Mouse (Mus musculus) retina, adult 2 months (tissue): ENCODE results near the gene Arid5a.

ENCODE experiments used
- DNase-seq: peaks from one replicate; pipeline ENCODE4 v3.0.0-alpha.2; 2012; ENCODE audit warnings: low read depth, low spot score

The Arid5a gene

DNA sequence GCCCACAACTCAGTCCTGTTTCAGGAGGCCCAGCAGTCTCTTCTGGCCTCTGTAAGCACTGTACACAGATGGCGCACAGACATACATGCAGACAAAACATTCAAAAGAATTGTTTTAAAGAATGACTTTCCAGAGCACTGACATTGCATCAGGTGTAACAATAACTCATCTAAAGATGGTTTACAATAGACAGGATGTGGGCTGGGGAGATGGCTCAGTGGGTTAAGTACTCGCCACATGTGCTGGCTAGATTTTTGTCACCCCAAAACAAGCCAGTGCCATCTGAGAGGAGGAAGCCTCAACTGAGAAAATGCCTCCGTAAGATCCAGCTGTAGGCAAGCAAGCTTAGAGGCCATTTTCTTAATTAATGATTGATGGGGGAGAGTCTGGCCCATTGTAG is 13.1 kb upstream of the Arid5a start:
- DNase-seq: no peak

DNA sequence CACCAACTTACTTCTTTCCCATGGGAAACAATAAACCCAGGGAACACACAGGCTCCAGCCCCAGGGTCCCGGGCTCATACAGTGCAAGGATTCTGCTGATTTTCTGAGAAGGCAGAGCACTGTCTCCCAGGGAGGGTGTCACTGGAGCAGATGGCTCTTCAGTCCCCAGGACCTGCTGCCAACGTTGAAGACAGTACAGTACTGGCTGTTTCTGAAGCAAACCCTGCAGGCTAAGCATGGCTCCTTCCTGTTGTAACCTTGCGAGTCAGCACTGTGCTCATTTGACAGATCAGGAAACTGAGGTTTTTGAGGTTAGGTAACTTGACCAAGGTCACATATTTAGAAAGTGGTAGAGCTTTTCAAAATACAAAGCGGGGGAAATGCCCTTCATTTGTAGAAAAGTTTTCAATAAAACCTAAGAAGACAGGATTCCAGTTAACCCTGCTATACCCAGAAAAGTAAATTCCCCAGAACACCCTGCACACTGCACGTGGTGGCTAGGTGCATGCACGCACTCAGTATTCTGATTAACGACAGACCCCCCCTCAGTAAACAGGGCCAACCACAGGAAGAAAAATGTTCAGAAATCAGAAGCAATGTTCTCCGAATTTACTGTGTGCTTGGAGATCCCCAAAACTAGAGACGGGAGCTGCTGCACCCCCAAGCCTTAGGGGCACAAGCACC is 10.9 kb upstream of the Arid5a start:
- DNase-seq: no peak

DNA sequence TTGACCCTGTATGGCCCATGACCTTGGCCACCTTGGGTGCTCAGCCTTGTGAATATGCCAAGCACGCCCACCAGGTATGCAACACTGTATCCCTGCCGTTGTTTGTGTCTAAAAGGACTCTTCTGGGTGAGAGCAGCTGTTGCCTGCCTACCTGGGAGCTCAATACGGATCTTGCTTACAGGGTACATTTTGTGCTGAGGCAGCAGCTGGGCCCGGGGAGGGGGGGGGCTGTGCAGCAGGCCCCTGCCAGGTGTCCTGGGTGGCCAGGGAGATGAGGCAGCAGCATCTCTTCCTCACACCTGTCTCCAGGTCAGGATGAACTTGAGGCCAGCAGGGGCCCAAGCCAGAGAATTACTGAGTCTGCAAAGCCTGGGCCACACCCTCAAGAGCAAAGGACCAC is 9.4 kb upstream of the Arid5a start:
- no peak for DNase-seq

DNA sequence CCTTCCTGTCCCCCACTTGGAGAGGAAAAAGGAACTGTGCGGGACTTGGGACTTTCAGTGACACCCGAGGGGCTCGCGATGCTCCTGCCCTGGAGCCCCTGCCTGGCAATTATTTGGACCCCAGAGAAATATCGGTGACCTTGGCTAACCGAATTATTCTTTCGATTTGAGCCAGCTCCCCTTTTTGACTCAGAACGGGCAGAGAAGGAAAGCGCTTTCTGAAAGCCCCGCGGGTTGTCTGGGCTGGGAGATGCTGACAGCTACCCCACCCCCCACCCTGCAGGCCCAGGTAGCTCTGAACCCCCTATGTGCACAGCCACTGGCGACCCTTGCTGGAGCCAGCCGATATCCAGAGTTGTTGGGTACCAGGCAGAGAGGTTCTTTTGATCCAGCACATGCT is 8.4 kb upstream of the Arid5a start:
- DNase-seq: no peak

DNA sequence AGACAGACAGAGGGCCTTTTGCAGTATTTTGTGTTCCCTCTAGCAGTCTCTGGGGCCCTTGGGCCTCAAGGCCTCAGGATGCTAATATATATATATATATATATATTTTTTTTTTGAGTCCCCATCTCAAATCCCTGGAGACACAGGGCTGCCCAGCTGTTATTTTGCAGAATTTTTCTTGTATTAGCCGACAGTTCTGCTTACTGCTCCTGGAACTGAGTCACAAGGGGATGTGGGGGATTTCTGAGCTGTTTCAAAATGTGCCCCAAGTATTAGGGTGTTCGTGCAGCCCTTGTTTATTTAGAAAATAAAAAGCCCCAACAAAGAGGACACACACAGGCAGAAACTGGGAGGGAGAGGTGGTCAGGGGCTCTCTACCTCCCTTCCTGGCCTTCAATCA is 7.9 kb upstream of the Arid5a start:
- no peak for DNase-seq

DNA sequence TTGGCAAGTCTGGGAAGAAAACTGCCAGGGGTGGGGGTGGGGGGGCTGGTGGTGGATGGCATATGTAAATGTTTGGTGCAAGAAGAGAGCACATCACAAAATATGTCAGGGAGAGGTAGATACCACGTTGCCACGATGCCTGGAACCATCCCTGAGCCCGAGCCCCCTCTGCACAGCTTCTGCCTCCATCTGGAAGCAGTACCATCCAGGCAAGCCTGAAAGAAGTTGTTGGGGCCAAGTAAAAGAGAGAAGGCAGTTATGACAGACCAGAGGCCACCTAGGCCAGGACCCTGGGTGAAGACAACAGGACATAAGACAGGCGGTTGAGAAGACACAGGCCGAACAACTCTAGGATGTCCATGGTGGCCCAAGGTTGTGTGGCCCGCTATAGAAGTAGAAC is 7.0 kb upstream of the Arid5a start:
- DNase-seq: no peak

DNA sequence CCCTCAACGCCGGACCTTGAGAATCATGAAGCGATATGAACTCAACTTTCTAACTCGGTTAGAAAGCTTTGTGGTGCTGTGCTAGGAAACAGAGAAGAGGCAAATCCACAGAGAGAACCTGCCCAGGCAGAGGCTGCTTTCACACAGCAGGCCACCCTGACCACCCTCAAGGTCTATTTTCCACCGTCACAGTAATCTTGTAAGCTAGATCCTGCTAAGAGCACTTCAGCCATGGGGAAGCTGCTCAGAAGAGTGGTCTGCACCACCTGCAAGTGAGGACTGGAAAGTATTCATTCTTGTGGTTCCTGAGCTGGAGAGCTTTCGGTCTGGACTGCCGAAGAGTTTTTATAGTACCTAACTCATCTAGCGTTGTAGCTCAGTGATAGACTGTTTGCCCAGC is 5.3 kb upstream of the Arid5a start:
- DNase-seq: no peak

DNA sequence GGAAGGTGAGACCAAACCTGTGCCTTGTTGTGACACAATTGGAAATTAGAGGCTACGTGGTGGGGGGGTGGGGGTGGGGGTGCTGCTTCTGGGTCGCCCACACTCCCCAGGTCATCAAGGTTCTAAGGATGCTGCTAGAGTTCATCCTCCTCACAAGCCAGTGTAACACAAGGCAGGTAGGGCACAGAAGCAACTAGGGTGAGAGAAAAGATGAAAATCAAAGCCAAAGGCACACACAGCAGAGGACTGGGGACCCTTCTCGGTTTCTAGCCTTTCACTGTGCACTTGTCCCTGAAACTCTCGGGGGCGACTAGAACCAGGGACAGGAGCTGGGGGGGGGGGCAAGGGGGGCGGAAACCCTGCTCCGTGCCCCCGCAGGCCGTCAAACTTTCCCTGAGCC is 4.6 kb upstream of the Arid5a start:
- DNase-seq: no peak

DNA sequence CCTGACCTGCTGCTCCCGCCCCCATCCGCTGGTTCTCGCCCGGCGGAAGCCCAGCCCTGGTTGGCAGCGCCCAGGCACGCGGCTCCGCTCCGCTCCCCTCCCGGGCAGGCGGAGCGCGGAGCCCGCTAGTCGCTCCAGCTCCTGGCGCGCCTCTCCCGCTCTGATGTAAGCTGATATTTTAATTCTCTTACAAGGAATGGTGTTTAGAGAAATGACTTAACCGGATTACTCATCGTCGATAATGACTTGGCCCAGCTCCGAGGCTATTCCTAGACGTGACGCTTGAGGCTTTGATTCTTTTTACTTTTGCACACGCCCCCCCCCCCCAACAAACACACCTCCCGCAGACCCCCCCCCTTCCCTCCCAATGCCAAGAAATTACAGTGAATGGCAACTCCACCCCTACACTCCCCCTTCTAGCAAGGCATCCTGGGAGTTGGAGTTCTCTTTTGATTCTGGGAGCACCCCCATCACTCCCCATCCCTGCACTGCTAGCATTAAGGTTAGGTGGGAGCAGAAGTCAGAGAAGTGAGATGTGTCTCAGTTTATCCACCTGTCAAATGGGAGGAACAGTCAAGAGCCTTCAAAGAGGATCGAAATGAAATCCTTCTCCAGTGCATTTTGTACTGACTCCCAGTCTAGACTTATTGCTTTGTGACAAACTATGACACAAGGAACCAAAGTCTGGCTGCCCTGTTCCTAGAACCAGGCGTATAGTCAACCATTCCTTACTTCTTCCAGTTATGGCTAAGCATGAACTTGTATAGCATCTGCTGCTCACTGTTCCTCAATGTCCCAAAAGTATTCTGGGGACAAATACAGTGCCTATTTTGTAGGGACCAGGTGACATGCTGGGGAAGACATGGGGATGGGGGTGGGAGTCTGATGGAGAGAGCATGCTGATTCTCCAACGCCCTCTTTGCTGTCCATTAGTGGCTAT is 3.9 kb upstream of the Arid5a start:
- DNase-seq: peak; percentile 57

DNA sequence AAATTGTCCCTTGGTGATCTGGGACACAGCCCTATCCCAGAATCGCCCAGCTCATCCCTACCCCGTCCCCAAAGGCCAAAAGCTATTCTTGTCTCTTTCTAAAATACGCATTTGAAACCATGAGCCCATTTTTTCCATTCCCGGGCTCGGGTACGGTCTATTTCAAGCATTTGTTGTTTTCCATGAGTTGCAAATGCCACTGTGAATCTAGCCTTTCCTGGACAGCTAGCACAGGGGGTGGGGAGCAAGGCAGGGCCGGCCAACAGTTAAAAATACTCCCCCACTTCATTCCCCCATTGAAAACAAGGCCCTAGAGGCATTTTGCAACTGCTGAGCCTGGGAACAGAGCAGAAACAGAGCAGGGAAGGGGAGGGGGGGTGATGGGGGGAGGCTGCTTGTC is 2.8 kb upstream of the Arid5a start:
- DNase-seq: no peak

DNA sequence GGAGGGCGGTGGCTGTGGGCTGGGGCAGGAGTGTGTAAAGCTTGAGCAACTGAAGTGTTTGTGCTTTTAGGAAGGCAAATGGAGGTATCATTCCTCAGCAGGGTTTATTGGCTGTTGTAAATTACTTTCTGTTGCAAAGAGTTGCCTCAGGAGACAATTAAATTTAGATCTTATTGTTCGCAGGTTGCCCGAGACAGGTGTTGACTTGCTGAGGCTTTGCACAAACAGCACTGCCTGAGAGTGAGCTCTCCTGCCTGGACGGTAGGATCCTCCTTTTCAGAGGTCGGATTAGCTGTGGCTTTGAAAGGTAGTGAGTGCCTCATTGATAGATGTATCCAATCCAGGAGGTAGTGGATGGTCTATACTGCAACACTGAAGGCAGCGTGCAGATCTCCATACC is 1.4 kb upstream of the Arid5a start:
- no peak for DNase-seq

DNA sequence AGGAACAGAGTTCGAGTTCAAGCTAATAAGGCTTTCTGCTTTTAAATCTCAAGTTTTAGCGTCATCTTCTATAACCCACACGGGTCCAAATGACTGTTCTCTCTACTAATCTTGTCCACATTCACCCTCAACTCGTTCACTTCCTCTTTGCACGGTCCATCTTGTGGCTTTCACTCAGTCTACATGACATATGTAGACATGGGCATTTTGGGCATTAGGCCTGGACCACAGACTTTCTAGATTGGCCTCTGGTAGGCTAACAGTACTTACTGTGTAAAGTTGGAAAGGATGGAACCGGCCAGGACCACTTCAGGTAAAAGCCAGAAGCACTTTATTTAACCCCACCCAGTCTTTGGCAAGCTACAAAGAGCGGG is 425 bp upstream of the Arid5a start:
- no peak for DNase-seq

DNA sequence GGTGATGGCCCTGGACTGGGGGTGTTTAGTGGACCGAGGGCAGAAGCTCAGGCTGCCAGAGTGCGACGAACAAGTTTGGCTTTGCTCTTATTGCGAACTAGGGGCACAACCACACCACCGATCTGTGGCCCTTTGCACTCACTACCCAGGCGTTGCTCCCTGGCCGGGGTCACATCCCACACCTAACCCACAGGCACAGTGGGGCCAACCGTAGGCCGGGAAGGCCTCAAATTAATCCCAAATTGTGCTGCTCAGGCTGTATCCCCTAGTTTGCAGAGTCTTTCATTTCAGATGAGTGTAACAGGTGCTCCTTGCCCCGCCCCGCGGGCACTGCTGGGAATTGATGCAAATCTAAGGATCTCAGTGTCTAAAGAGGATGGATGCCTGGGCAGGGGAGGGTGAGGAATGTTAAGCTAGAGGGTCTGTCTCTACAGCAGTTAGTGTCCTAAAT is 943 bp downstream of the Arid5a start:
- DNase-seq: no peak

DNA sequence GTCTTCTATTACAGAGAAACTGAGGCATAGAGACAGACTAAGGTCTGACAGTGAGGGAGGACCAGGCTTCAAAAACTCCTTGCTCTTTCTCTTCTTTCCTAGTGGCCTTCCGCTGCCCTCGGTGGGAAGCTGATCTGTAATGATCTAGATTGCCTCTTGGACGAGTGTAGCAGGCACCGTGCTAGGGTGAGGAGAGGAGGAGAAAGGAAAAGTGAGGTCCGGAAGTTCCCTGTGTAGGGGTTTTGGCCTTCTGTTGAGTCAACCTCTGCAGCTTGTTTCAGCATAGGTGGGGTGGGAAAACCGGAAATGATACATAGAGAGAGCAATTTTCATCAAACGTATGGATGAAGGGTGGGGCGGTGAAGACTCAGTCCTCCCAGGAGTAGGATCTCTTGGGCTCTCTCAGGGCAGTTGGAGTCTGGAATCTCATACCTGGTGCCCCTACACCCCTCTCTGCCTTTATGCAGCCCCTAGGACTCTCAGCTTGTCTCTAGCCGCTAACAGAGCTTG is 1.5 kb downstream of the Arid5a start:
- DNase-seq: no peak

DNA sequence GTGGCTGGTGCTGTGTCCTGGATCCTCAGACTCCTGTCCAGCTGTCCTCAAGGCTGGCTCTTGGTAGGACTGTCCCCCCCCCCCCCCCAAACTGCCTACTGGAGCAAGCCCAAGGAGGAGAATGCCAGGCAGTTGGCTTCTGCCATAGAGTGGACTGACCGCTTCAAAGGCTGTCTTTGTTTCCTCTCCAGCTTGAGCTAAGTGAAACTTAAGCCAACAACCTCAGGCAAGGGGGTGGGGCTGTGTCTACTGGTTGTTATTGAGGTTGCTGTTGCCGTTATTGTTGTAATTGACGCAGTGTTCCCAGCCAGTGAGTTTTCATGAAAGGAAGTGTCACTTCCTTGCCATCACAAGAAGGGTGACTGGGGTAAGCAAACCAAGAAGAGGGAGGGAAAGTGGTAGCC is 2.0 kb downstream of the Arid5a start:
- DNase-seq: no peak

DNA sequence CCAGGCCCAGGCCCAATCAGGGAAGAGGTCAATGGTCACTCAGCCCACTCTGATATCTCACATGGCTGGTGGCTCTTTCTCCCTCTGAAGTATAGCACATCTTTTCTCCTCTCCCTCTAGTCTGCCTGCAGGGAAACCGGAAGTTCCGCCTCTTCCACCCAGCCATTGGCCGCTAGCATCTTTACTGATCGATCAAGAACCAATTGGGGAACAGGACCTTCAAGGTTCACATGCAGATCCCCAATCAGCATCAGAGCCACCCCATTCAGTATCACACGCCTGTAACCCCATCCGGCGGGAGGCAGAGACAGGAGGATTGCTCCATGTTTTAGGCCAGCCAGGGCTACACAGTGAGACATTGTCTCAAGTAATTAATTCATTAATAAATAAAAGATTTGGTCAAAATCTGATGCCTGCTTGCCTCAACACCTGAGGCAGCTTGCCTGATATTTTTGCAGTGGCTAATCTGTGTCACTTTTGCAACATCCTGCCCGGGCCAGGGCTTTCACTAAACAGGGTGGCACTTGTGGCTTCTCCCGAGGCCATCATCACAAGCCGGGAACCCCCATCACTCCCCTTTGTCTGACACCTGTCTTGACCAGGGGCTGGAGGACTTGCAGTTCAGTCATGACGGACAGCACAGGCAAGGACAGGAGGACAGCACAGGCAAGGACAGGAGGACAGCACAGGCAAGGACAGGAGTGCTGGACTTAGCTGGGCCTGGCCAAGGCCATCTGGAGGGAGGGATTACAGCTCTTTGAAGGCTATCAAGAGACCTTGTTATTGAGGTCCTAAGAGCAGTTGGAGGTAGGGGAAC is 7.6 kb downstream of the Arid5a start:
- no peak for DNase-seq

DNA sequence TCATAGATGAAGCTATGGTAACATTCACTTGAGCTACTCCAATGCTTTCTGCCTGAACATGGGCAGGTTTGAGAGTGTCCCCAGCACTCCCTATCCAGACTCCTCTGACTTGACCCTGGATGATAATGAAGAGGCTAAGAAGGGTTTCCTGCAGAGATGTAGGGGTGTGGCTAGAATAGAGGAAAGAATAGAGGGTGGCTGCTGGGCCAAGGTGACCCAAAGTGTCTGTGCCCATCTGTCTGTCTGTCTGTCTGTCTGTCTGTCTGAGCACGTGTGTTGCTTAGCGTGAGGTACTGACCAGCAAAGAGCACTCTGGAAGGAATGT is 8.2 kb downstream of the Arid5a start:
- DNase-seq: no peak

DNA sequence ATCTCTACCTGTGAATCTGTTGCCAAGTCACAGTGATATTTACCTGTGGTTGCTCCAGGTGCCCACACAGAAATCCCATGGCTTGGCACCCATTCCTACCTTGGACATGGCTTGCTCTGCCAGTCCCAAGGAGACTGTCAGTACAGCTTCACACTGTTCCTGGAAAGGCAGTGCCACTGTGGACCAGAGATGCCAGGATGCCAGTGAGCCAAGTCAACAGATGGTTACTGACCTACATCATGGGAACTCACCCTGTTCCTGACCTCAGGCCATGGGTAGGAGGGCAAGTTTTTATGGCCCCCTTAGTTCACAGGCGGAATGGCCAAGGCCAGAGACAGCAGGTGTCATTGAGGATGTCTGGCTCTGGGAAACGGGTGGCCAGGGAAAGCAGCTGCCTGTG is 13.6 kb downstream of the Arid5a start:
- DNase-seq: no peak

DNA sequence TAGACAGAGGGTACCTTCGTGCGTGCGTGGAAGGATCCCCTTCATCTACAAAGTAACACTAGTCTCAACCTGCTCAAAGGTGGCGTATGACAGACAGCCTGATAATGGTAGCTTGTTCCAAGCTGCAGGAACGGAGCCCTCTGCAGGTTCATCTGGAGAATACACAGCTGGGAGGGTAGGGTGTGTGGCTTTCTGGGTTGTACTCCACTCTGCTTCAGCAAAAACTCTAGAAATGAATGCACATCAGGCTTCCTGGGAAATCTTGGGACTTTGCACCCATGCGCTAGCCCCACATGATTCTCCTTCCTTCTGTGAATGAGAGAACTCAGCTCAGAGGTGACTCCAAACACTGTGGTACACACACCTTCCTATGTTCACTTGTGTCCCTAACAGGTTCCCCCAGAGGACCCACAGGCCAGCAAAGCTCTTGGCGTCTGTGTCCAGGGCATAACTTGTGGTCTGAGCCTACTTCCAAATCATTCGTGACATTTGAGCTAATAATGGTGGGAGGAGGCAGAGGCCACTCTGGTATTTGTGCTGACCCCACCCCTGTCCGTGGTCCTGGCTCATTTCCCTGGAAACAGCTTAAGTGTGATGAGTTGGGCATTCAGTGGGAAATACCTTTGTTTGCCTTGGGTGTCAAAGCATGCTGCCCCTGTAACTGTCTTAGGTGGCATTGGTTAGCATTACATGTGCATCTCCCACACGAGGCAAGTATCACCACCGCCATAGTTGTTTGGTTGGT is 14.5 kb downstream of the Arid5a start:
- DNase-seq: no peak

DNA sequence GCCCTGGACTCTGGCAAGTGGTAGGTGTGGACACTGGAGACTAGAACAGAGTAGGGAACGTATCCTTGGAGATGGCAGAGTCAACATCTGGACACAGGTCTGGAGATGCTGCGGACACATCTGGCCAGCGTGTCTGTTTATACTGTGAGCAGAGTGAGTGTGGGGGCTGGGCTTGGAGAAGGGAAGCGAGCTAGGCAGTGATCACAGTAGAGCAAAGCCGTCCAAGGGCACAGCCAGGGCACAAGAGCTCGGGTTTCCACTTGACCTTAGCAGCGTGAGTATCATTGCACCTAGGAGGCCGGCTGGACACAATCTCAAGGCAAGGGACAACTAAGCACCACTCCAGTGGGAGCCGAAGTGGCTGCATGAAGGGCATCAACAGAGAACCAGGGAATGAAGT is 15.5 kb downstream of the Arid5a start:
- DNase-seq: no peak

DNA sequence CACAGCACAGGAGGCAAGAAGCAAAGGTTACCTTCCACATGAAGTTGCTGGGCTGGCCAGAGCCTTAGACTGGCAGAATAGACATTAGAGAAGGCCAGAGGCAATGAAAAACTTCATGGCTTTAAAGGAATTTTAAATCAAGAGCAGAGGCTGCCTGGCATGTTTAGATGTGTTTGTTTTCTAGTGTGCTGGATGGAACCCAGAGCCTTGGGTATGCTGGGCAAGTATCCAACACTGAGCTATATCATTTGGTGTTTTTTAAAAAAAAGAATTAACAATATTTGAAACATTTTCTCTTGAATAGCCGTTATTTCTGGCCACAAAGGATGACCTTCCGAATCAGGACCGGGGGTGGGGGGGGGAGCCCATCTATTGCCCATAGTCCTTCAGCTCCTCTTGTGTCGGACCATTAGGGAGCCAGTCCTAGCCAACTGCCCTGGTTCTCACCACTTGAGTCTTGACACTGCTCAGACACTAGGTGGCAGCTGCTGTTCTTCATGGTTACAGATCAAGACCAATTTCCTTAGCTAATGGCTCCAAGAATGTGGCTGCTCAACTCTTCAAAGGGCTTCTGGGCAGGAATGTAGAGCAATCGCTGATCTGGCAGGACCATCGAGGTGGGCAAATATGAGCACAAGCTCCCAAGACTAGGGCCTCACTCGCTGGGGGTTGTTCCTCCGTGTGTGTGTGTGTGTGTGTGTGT is 16.4 kb downstream of the Arid5a start:
- no peak for DNase-seq
